In the genomic region with DNA sequence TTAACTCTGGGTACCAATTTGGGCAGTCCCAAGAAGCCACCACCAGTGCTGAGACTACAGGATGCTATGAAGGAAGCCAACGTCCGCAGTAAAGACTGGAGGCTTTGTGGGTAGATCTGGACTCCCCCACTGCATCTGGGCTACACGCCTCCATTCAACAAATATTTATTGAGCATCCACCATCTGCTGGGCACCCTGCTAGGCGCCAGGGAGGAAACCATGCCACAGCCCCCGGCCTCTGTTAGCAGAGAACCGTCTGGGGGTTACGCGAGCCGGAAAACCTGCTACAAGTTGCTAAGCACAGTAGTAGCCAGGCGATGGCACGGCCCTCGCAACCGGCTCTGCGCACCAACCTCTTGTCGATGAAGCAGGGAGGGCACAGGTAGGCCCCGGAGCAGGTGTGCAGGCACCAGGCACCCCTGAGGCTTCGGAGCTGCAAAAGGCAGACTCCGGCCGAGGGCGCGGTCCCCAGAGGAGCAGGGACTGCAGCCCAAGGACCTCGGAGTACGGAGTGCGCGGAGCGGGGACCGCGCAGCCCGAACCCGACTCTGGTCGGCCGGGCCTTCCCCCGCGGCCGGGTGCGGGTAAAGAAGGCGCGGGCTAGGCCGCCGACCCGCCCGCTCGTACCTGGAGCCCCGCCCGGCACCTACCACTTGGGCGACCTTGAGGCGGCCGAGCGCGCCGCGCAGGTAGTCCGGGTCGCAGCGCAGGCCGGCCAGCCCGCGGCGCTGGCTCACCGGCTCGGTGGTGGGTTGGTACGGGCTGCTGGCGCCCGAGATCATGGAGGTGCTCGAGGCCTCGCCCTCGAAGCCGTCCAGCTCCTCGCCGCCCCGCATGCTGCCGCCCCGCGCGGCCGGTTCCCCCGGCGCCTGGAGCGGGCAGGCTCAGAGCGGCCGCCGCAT, we compare ENCODE assay signal across 7 mouse cellular contexts. TPM values are rescaled to one million over a fixed set of nuclear protein-coding genes. Genes with fewer than 3 reads are reported as not detected.
A peak's percentile ranks its signal among the peaks of the same experiment; 100 is the strongest.
DNase-seq lines count a peak whose midpoint lies in the region; ATAC-seq and TF ChIP-seq lines count a peak whose summit lies in the region.

No protein-coding gene starts in this region.

- peak; percentile 76; the same call in 1 of the 2 replicates for ATAC-seq in embryonic facial prominence, embryonic 15.5 days (ENCODE audit: insufficient number of reproducible peaks, low FRiP score, low TSS enrichment, low read depth)

- TF ChIP-seq POLR2A in ES-Bruce4 (IDR thresholded peaks at IDR 0.05; ENCODE audit: insufficient read depth, low read length): no peak

- H3K9ac ChIP-seq in ES-Bruce4 (ENCODE audit: low read depth, poor library complexity, severe bottlenecking): peak overlapping the region; percentile 99
- H3K9ac ChIP-seq in embryonic facial prominence, embryonic 15.5 days: peak overlapping the region; percentile 81

- no peak for TF ChIP-seq EP300 in ES-Bruce4 (IDR thresholded peaks at IDR 0.05; ENCODE audit: insufficient read depth, low read depth, low read length)

- peaks cover 4% of the 10 kb centered on the region; the same call in 1 of the 2 replicates for H3K9me3 ChIP-seq in ES-Bruce4 (replicated peaks; ENCODE audit: control insufficient read depth, insufficient read depth, low read length, poor library complexity, severe bottlenecking)
- H3K9me3 ChIP-seq in embryonic facial prominence, embryonic 15.5 days (replicated peaks): no peaks in the 10 kb centered on the region
- H3K9me3 ChIP-seq in hindbrain, embryonic 10.5 days: 0 out of 2 replicates have a peak, but pooled peaks cover 5% of the 10 kb centered on the region

- no peaks in the 10 kb centered on the region for H3K4me1 ChIP-seq in ES-Bruce4 (ENCODE audit: control insufficient read depth, insufficient read depth, low read length)
- peaks cover 18% of the 10 kb centered on the region for H3K4me1 ChIP-seq in embryonic facial prominence, embryonic 15.5 days
- H3K4me1 ChIP-seq in hindbrain, embryonic 10.5 days (replicated peaks): peaks cover 30% of the 10 kb centered on the region

- H3K4me3 ChIP-seq in ES-Bruce4 (ENCODE audit: low read depth, low read length): peak overlapping the region; percentile 78
- H3K4me3 ChIP-seq in embryonic facial prominence, embryonic 15.5 days (replicated peaks): peak overlapping the region; percentile 85
- peak overlapping the region; percentile 85 for H3K4me3 ChIP-seq in hindbrain, embryonic 10.5 days

- TF ChIP-seq CTCF in ES-Bruce4 (IDR thresholded peaks at IDR 0.05; ENCODE audit: low read depth, low read length): no peak

- no peaks in the 10 kb centered on the region for H3K27me3 ChIP-seq in ES-Bruce4 (ENCODE audit: control insufficient read depth, insufficient read depth, low read length, poor library complexity, severe bottlenecking)
- H3K27me3 ChIP-seq in embryonic facial prominence, embryonic 15.5 days: no peaks in the 10 kb centered on the region
- H3K27me3 ChIP-seq in hindbrain, embryonic 10.5 days (ENCODE audit: insufficient read depth, poor library complexity, severe bottlenecking): no peaks in the 10 kb centered on the region

- peak; percentile 48 to 52 for DNase-seq in adrenal gland, postnatal 36 days
- peak; percentile 60 for DNase-seq in hindbrain, embryonic 10.5 days (ENCODE audit: low spot score)
- peak; percentile 47 to 75 for DNase-seq in layer of hippocampus, postnatal 10 days (ENCODE audit: low spot score in 2 of 2)
- DNase-seq in lung, postnatal 36 days: peak; percentile 36
- peak; percentile 53 for DNase-seq in retina, postnatal 1 day

- peak overlapping the region; percentile 20; the same call in 1 of the 2 replicates for H3K27ac ChIP-seq in ES-Bruce4 (ENCODE audit: insufficient read depth, low read length)
- H3K27ac ChIP-seq in embryonic facial prominence, embryonic 15.5 days (replicated peaks): peak overlapping the region; percentile 52
- peak overlapping the region; percentile 93 for H3K27ac ChIP-seq in hindbrain, embryonic 10.5 days

- under 1% methylated on average over 78 of the region's 82 CpGs for whole genome bisulfite sequencing in embryonic facial prominence, embryonic 15.5 days
- under 1% methylated on average over 80 of the region's 82 CpGs for WGBS in hindbrain, embryonic 10.5 days

- H3K4me2 ChIP-seq in embryonic facial prominence, embryonic 15.5 days (replicated peaks): peak overlapping the region; percentile 85

- H3K36me3 ChIP-seq in ES-Bruce4 (ENCODE audit: control insufficient read depth, insufficient read depth, low read length, poor library complexity, severe bottlenecking): 0 out of 2 replicates have a peak, but pooled peaks cover 2% of the 10 kb centered on the region
- H3K36me3 ChIP-seq in embryonic facial prominence, embryonic 15.5 days: no peaks in the 10 kb centered on the region
- H3K36me3 ChIP-seq in hindbrain, embryonic 10.5 days: peaks cover 3% of the 10 kb centered on the region; the same call in 1 of the 2 replicates

RNA-seq across cellular contexts. Expression of a gene that starts 0.6 kb away (rescaled TPM):
- 53.7 and 58.1 TPM in 2 replicates for polyA plus RNA-seq in ES-Bruce4 (2011; ENCODE audit: insufficient read depth, insufficient read length, low read depth, missing spikeins)
- total RNA-seq in adrenal gland, postnatal 36 days (2021): 10 to 100 TPM; 47.7 to 60.9 TPM
- polyA plus RNA-seq in embryonic facial prominence, embryonic 15.5 days (2015; fragmentation: Nextera tagmentation; extraction: Ambion mirVana): 2.9 and 3.4 TPM in 2 replicates
- polyA plus RNA-seq in hindbrain, embryonic 10.5 days (2016; fragmentation: Nextera tagmentation; extraction: Ambion mirVana): 1.9 TPM in 2 replicates
- total RNA-seq in layer of hippocampus, postnatal 10 days (2021): 10 to 100 TPM; 56.2 to 60.2 TPM

RNA-seq across cellular contexts. Expression of a gene that starts 47.8 kb away (rescaled TPM):
- 43.2 and 54.9 TPM in 2 replicates for polyA plus RNA-seq in ES-Bruce4 (2011; ENCODE audit: insufficient read depth, insufficient read length, low read depth, missing spikeins)
- total RNA-seq in adrenal gland, postnatal 36 days (2021): 100 to 1,000 TPM; 122 to 135 TPM
- polyA plus RNA-seq in embryonic facial prominence, embryonic 15.5 days (2015; fragmentation: Nextera tagmentation; extraction: Ambion mirVana): 63.0 and 66.3 TPM in 2 replicates
- 80.8 and 81.0 TPM in 2 replicates for polyA plus RNA-seq in hindbrain, embryonic 10.5 days (2016; fragmentation: Nextera tagmentation; extraction: Ambion mirVana)
- 100 to 1,000 TPM; 231 to 241 TPM for total RNA-seq in layer of hippocampus, postnatal 10 days (2021)

RNA-seq across cellular contexts. Expression of a gene that starts 55.8 kb away (rescaled TPM):
- polyA plus RNA-seq in ES-Bruce4 (2011; ENCODE audit: insufficient read depth, insufficient read length, low read depth, missing spikeins): 20.3 and 22.2 TPM in 2 replicates
- 100 to 1,000 TPM in 1 of 2 experiments, 10 to 100 TPM in 1; 65.8 to 153 TPM for total RNA-seq in adrenal gland, postnatal 36 days (2021)
- 175 and 176 TPM in 2 replicates for polyA plus RNA-seq in embryonic facial prominence, embryonic 15.5 days (2015; fragmentation: Nextera tagmentation; extraction: Ambion mirVana)
- 76.5 and 83.1 TPM in 2 replicates for polyA plus RNA-seq in hindbrain, embryonic 10.5 days (2016; fragmentation: Nextera tagmentation; extraction: Ambion mirVana)
- total RNA-seq in layer of hippocampus, postnatal 10 days (2021): 10 to 100 TPM; 18.5 to 23.5 TPM

Comparison
In these comparisons a context has a peak if more than half of its experiments do, and no peak if none do; other contexts are left out.
1. Peak in every context shown above with its lines: DNase-seq, ATAC-seq, H3K4me3 ChIP-seq and H3K27ac ChIP-seq.
2. H3K27ac ChIP-seq: peak in every context shown above with its lines; median percentile 93 in hindbrain, embryonic 10.5 days; 52 in embryonic facial prominence, embryonic 15.5 days; 20 in ES-Bruce4.
3. RNA of a gene that starts 0.6 kb away (polyA plus RNA-seq): 53.7 to 58.1 TPM in ES-Bruce4; 2.9 to 3.4 TPM in embryonic facial prominence, embryonic 15.5 days and 1.9 TPM in hindbrain, embryonic 10.5 days; every median in the first group is over 10 times any median in the second.